Mouse (Mus musculus) spleen, postnatal 10 days (tissue): ENCODE results near the gene 1600014C23Rik.

ENCODE experiments used
- DNase-seq, 2 experiments: peaks; one replicate each; pipeline ENCODE4 v3.0.0; 2021 to 2022; ENCODE audit warnings: low spot score in 2 of 2

Gene 1600014C23Rik

DNA sequence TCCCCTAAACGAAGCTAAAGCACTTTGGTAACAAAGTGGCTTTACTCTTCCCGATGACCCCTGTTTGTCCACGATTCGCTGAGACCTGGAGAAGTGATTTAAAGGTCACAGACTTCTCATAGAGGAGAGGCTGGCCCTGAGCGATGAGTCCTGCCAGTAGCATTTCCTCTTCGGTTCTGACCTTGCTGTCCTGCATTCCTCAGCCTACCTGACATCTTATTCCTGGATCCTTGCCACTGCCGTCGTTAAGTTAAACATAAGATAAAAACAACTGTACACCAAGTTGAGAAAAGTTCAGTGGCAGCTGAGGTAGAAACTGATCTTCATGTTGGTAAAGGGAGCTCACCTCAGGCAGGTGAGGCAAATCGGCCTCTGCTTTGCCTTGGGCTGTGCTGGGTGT, 44.5 kb downstream of the 1600014C23Rik start:
- no peak for DNase-seq

- DNase-seq = no peak
Observed at GRCm38 (mm10) chr17:45686716-45687115, 46.9 kb downstream of the 1600014C23Rik start, which contains the start of gene Tmem63b. Gene Tmem63b, minus strand, starts transcription at chr17:45686905.

DNA sequence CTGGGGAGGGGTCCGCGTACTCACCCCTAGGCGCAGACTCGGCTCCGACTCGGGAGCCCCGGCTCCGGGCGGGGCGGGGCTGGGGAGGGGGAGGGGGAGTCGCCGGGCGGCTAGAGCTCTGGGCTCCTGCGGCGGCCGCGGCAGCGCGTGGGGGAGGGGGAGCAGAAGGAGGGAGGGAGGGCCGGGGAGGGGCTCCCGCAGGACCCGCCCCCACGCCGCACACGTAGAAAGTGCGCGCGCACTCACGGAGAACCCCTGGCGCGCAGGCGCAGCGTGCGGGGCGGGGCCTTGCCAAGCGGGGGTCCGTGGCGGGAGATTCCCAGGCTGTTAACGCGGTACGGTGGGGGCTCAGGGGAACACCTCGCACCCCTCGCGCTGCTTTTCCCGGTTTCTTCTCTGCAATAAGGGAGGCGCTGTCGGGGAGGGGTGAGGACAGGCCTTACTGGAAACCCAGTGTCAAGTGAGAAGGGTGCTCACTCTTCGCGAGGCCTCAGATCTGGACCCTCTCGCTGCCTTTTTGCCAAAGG, 47.5 kb downstream of the 1600014C23Rik start, which contains the start of gene Mrpl14:
Mrpl14 (plus strand) TSS at position 230 of the 527 bp plus-strand sequence.
- DNase-seq = peak; percentile 88 to 96

DNA sequence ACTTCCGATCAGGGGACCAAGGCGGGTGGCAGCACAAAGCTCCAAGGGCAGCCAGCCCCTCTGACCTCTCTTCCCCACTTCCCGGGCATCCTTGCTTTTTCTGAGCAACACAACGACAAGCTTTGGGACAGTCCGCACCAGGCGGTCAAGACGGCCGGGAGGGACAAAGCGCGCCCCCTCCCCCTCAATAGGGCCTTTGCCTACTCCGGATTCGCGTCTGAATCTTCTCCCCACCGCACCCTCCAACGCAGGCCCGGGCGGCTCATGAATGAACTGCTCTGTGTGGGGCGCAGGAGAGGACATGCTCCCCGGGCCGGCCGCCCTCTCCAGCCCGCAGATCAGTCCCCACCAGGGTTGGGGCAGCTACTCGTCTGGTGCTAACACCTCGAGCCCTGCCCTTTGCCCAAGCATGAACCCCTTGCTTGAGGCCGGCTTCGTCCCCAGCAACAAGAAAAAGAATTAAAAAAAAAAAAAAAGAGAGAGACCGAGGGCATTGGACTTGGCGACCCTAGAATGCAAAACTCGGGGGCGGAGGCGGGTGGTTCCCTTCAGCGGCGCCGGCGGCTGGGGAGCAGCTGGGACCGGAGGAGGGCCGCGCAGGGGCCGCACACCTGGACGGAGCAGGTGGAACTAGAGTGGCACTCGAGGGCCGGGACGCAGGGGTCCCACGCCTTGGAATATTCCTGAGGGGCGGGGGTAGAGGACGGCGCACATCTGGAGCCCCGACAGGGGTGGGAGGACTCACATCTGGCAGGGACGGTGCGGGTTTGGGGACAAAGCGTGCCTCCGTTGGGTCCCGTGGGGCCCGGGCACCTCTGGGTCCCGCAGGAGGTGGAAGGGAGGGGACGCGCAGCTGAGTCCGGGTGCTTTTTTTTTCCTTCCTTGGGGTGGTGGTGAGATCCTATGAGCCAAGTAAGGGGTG, 48.2 kb downstream of the 1600014C23Rik start:
- peak; percentile 54 to 62 for DNase-seq

DNA sequence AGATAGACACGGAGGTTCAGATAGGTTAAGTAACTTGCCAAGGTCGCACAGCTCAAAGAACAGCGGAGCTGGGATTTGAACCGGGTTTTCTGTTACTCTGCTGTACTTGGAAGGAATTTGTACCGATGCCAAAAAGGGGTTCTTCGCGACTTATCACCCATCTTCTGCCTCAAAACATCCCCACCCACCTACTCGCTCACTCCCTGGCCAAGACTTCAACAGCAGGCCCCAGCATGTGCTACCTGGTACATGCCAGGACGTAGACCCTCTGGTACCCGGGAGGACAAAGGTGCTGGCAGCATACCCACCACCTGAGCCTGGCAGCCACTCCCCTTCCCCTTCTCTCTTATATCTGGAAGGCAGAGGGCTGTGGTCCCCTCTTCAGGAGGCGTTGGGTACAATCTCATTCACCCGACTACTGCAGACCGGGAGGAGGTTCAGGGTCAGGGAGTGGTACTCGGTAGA, 48.9 kb downstream of the 1600014C23Rik start:
- DNase-seq = no peak
